Mouse (Mus musculus): ENCODE data around the gene Ankrd54.
"Not testable (repeated sequence)": the region's sequence is repeated elsewhere in the genome, so short reads cannot be mapped to it uniquely, and the experiment has no call there.

The Ankrd54 gene

GRCm38 (mm10) chr15:79007836-79008235 is 54.9 kb downstream of the Ankrd54 start:
- DNase-seq, result not testable (repeated sequence)

DNA sequence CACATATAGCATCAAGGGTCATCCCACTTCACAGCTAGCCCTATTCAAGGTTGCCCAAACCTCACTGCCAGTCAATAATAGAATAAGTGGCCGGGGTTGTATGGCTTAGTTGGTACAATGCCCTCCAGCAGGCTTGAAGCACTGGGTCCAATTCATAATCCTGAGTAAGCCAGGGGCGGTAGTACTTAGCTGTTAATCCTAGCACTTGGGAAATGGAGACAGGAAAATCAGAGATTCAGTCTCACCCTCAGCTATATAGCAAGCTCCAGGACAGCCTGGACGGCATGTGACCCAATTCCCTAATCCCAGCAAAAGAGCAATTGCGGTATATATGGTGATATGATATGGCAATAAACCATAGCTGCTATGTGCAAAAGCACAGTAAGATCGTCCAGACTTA is 55.6 kb downstream of the Ankrd54 start:
- DNase-seq, result no peak

DNA sequence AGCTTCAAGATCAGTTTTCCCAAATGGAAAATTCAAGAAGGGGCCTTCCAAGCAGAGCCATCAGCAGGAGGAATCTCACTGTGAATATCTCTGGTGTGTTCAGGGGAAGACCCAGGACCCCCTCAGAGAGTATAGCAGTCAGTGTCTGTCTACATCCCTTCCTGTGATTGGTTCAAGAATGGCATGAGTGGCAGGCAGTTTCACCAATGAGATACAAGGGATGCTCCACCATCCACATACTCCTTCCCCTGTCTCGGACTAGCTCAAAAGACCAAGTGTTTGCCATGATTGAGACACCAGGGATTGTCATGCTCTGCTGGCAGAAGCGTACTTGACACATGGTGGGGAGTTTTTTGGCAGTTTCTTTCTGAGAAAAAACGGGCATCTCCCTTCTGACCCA is 56.1 kb downstream of the Ankrd54 start:
- no peak for DNase-seq

GRCm38 (mm10) chr15:79005581-79005980 is 57.1 kb downstream of the Ankrd54 start:
- DNase-seq, result no peak

All from thymus, postnatal 25 days (tissue).